Mouse (Mus musculus) forebrain, embryonic 11.5 days (tissue): ENCODE data around the gene Emp3. TPM values are rescaled to one million over a fixed set of nuclear protein-coding genes. Genes with fewer than 3 reads are reported as not detected.
"Not testable (repeated sequence)": the region's sequence is repeated elsewhere in the genome, so short reads cannot be mapped to it uniquely, and the experiment has no call there.

ENCODE experiments used
- ATAC-seq: fragments of 200-750 bp; cut with Nextera tagmentation; replicated peaks from 2 replicates; pipeline ENCODE4 v1.8.0; 2017; ENCODE audit warnings: moderate TSS enrichment; ENCODE audit not compliant: low FRiP score
- DNase-seq: peaks from one replicate; pipeline ENCODE4 v3.0.0-alpha.2; 2017; ENCODE audit warnings: low spot score
- H3K27ac ChIP-seq: fragments of 300-500 bp; sonication (generic); 2 replicates; pipeline ENCODE4 v1.5.1; 2014; ENCODE audit warnings: low read depth, low read length
- H3K27me3 ChIP-seq: fragments of 300-500 bp; sonication (generic); 2 replicates; pipeline ENCODE4 v1.6.1; 2014; ENCODE audit warnings: mild to moderate bottlenecking, low read length, mixed read lengths; ENCODE audit not compliant: control insufficient read depth, insufficient read depth
- H3K36me3 ChIP-seq: fragments of 300-500 bp; sonication (generic); 2 replicates; pipeline ENCODE4 v1.6.1; 2014; ENCODE audit warnings: mild to moderate bottlenecking, low read length, moderate library complexity, mixed read lengths; ENCODE audit not compliant: control insufficient read depth, insufficient read depth
- H3K4me1 ChIP-seq: fragments of 300-500 bp; sonication (generic); replicated peaks from 2 replicates; pipeline ENCODE4 v1.6.1; 2014; ENCODE audit warnings: low read length, mixed read lengths; ENCODE audit not compliant: control insufficient read depth, insufficient read depth
- H3K4me2 ChIP-seq: fragments of 300-500 bp; sonication (generic); 2 replicates; pipeline ENCODE4 v1.6.1; 2014; ENCODE audit warnings: low read depth, mild to moderate bottlenecking, low read length, moderate library complexity, mixed read lengths; ENCODE audit not compliant: severe bottlenecking
- H3K4me3 ChIP-seq: fragments of 300-500 bp; sonication (generic); 2 replicates; pipeline ENCODE4 v1.5.1; 2014; ENCODE audit warnings: low read depth, low read length
- H3K9ac ChIP-seq: fragments of 300-500 bp; sonication (generic); 2 replicates; pipeline ENCODE4 v1.6.1; 2014; ENCODE audit warnings: low read length
- H3K9me3 ChIP-seq: fragments of 300-500 bp; sonication (generic); 2 replicates; pipeline ENCODE4 v1.6.1; 2016; ENCODE audit warnings: low read length, mixed read lengths; ENCODE audit not compliant: control insufficient read depth
- WGBS: fragments of 180-500 bp; shearing (Covaris S2); extraction: QIAGEN DNeasy Blood & Tissue Kit; methylation state at CpG from one replicate; pipeline ENCODE4 v1.1.7; 2014; 5-methylcytosine and 5-hydroxymethylcytosine counted together
- polyA plus RNA-seq: library from polyadenylated mRNA; unstranded; fragments of >200 nt; fragmentation: Nextera tagmentation; extraction: Ambion mirVana; gene quantifications from 2 replicates; pipeline ENCODE4 v1.2.1, GENCODE M21; 2014

Emp3 gene
- 15.2 and 20.6 TPM in 2 replicates for polyA plus RNA-seq

DNA sequence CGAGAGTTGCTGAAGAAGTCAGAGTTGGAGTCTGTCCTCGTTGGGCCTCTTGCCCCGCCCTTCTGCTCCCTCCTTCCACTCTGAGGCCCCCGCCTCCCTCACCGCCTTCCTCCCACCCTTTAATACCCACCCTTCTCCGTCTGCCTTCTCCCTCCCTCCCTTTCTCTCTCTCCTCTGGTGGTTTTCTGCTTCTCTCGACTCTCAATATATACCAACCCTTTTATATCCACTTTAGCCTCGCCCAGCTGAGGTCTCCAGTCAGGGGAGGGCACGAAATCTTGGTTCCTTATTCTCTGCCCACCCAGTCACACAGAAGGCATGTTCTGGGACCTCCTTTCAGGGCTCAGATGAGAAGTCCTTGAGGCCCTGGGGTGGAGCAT, at the start of gene Emp3:
Emp3 (minus strand) TSS at position 163 of the 380 bp plus-strand sequence.
- H3K4me2 ChIP-seq, result no peak within 1 kb of the TSS
- H3K4me1 ChIP-seq, result peaks cover 9% of the 10 kb centered on the region
- 0 out of 2 replicates have a peak, but pooled peaks cover 2% of the 10 kb centered on the region for H3K27me3 ChIP-seq
- no peak within 1 kb of the TSS for H3K27ac ChIP-seq
- no peak within 1 kb of the TSS for H3K9ac ChIP-seq
- 62% methylated on average over 9 of the region's 9 CpGs for WGBS
- DNase-seq (no peak), ATAC-seq (no peak)
- H3K9me3 ChIP-seq, result no peaks in the 10 kb centered on the region; the same call in 1 of the 2 replicates
- no peaks in the 10 kb centered on the region for H3K36me3 ChIP-seq
- no peak within 1 kb of the TSS for H3K4me3 ChIP-seq

DNA sequence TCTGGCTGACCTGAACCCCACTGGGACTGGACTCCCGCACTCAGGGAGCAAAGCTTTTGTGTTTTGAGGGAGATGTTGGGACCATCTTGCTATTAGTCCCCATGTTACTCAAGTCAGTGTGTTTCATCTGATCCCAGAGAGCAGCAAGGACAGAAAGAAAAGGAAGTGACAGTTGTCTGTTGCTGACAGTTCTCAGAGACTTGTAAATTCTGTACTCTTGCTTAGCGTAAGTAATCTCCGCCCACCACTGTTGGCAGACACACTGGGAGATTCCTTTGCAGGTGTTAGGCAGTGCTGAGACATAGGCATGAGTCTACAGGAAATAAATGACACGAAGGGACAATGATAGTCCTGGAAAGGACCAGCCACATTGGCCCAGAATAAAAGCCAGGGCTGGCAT, 35.4 kb upstream of the Emp3 start:
- no peak overlapping the region for H3K27ac ChIP-seq
- H3K4me2 ChIP-seq, result no peak overlapping the region
- H3K27me3 ChIP-seq, result no peaks in the 10 kb centered on the region
- no peak overlapping the region for H3K9ac ChIP-seq
- no peaks in the 10 kb centered on the region for H3K9me3 ChIP-seq
- no peaks in the 10 kb centered on the region for H3K4me1 ChIP-seq
- H3K36me3 ChIP-seq, result no peaks in the 10 kb centered on the region
- WGBS, result 78% methylated on average over 4 of the region's 4 CpGs
- DNase-seq (no peak), ATAC-seq (no peak)
- H3K4me3 ChIP-seq, result no peak overlapping the region

DNA sequence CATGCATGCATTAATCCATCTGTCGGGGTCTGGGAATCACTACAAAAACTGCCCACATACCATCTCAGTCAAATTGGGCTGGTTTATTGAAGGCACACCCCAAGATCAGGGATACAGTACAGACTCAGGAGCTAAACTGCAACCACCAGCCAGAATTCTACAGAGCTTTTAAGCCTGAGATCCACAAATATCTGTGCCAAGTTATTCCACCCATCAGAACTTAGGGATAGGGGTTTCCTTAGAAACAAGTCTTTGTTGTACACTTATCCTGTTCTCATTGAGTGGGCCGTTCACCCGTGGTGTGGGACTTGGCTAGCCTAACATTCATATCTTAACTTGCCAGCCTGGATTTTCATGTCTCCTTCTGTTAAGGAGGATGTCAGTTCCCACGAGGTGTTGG, 27.9 kb upstream of the Emp3 start:
- Histone ChIP-seq H3K4me2 (no peak overlapping the region), H3K36me3 (no peaks in the 10 kb centered on the region), H3K27me3 (no peaks in the 10 kb centered on the region), H3K4me3 (no peak overlapping the region), H3K9ac (no peak overlapping the region), H3K9me3 (no peaks in the 10 kb centered on the region), H3K4me1 (no peaks in the 10 kb centered on the region), H3K27ac (no peak overlapping the region)
- no peak for DNase-seq
- no peak for ATAC-seq
- WGBS, result 93% methylated on average over 4 of the region's 4 CpGs

DNA sequence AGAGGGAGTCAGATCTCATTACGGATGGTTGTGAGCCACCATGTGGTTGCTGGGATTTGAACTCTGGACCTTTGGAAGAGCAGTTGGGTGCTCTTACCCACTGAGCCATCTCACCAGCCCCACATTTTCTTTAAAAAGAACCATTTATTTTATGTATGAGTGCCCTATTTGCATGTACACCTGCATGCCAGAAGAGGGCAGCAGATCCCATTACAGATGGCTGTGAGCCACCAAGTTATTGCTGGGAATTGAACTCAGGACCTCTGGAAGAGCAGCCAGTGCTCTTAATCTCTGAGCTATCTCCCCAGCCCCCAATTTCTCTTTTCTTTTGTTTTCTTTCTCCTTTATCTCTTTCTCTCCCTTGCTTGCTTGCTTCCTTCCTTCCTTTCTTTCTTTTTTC, 22.1 kb upstream of the Emp3 start:
- not testable (repeated sequence) for H3K4me1 ChIP-seq, H3K4me2 ChIP-seq, H3K36me3 ChIP-seq, ATAC-seq, H3K27ac ChIP-seq, H3K9me3 ChIP-seq, H3K27me3 ChIP-seq, H3K9ac ChIP-seq, DNase-seq, H3K4me3 ChIP-seq
- no CpG with 5 or more reads among the region's 1 CpGs for WGBS

DNA sequence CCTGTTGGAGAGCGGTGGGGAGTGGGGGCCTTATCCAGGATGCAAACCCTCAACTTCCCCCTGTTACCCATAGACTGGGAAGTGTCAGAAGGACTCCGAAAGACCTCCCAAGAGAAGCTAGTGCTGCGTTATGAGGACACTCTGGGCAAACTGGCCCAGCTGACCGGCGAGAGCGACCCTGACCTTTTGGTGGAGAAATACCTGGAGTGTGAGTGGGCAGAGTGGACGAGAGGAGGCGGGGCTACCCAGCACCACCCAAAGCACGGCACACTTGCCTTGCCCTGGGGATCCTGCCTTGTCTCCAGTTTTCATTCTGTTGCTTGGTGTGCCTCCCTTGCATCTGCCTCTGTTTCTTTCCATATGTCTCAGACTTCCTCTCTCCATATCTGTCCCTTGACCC, 20.8 kb upstream of the Emp3 start:
- no peak for DNase-seq
- Histone ChIP-seq H3K27me3 (no peaks in the 10 kb centered on the region), H3K4me1 (no peaks in the 10 kb centered on the region), H3K9ac (no peak overlapping the region), H3K4me2 (no peak overlapping the region), H3K36me3 (no peaks in the 10 kb centered on the region), H3K9me3 (no peaks in the 10 kb centered on the region), H3K4me3 (no peak overlapping the region), H3K27ac (no peak overlapping the region)
- ATAC-seq, result no peak
- 87% methylated on average over 9 of the region's 9 CpGs for WGBS

DNA sequence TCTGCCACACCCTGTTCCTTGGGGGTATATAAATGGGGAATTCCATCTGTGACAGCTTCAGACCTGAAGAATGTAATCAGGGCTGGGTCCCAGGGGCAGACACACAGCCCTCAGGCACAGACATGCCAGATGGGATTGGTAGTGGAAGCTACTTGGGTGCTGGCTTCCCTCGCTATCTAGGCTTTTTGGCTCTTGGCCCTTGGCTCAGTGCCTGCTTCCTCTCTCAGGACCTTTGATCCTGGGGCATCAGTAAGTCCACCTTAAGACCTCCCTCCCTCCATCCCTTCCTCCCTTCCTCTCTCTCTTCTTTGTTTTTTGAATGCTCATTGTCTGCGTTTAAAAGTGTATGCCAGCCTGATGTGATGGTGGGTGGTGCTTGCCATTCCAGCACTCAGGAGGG, 18.6 kb upstream of the Emp3 start:
- H3K4me1 ChIP-seq, result no peaks in the 10 kb centered on the region
- H3K4me2 ChIP-seq, result no peak overlapping the region
- no peak for DNase-seq
- no peaks in the 10 kb centered on the region for H3K36me3 ChIP-seq
- H3K27ac ChIP-seq, result no peak overlapping the region
- no peak overlapping the region for H3K9ac ChIP-seq
- no peak overlapping the region for H3K4me3 ChIP-seq
- WGBS, result 54% methylated on average over 2 of the region's 2 CpGs
- H3K9me3 ChIP-seq, result no peaks in the 10 kb centered on the region
- H3K27me3 ChIP-seq, result no peaks in the 10 kb centered on the region
- ATAC-seq, result no peak

DNA sequence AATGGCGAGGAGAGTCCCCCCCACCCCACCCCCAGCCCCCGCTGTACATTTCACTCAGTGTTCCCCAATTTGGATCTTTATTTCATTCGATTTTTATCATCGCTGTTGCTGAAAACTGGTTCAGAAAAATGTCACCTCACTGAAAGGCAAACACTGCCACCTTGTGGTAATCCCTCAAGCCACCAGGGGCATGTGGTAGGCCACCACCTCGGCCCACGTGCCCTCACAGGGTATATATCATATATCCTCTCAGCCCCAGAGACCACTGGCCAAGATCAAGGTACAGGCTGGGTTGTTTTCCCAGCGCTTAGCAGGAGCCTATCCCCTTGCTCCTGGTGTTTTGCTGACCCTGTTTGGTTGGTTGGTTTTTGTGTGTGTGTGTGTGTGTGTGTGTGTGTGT, 13.9 kb upstream of the Emp3 start:
- ATAC-seq (no peak), DNase-seq (peak; percentile 78)
- WGBS, result 37% methylated on average over 7 of the region's 7 CpGs
- no peaks in the 10 kb centered on the region for H3K36me3 ChIP-seq
- H3K4me3 ChIP-seq, result no peak overlapping the region
- H3K27ac ChIP-seq, result no peak overlapping the region
- H3K27me3 ChIP-seq, result no peaks in the 10 kb centered on the region
- no peak overlapping the region for H3K9ac ChIP-seq
- H3K4me2 ChIP-seq, result no peak overlapping the region
- no peaks in the 10 kb centered on the region; the same call in 1 of the 2 replicates for H3K9me3 ChIP-seq
- H3K4me1 ChIP-seq, result no peaks in the 10 kb centered on the region

DNA sequence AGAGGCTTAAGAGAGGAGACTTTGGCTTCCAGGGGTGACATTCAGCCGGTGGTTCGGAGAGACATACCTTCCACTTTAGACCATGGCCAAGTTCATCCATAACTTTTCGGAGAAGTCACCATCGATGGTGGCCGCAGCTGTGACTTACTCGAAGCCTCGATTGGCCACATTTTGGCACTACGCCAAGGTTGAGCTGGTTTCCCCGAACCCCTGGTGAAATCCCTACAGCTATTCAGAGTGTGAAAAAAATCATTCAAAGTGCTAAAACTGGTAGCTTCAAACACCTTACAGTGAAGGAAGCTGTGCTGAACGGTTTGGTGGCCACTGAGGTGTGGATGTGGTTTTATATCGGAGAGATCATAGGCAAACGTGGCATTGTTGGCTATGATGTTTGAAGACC, 12.6 kb upstream of the Emp3 start:
- H3K9me3 ChIP-seq, ATAC-seq, H3K36me3 ChIP-seq, H3K27me3 ChIP-seq, DNase-seq, H3K4me3 ChIP-seq, H3K4me2 ChIP-seq, H3K27ac ChIP-seq, H3K9ac ChIP-seq, H3K4me1 ChIP-seq: not testable (repeated sequence)
- WGBS, result 97% methylated on average over 12 of the region's 12 CpGs

DNA sequence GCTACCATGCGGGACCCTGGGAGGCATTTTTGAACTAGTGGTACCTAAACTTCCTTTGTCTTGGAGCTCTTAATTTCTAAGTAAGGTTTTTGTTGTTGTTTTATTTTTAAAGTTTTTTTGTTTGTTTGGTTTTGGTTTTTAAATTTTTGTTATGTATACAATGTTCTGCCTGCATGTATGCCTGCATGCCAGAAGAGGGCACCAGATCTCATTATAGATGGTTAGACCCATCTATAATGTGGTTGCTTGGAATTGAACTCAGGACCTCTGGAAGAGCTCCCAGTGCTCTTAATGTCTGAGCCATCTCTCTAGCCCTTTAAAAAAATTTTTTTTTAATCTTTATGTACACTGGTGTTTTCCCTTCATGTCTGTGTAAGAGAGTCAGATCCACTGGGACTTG, 8.5 kb upstream of the Emp3 start:
- H3K9ac ChIP-seq, result no peak overlapping the region
- WGBS, result 78% methylated on average over 1 of the region's 1 CpGs
- ATAC-seq (no peak), DNase-seq (no peak)
- H3K27me3 ChIP-seq, result no peaks in the 10 kb centered on the region
- no peaks in the 10 kb centered on the region; the same call in 1 of the 2 replicates for H3K9me3 ChIP-seq
- no peak overlapping the region for H3K4me2 ChIP-seq
- H3K27ac ChIP-seq, result no peak overlapping the region
- H3K4me3 ChIP-seq, result no peak overlapping the region
- no peaks in the 10 kb centered on the region for H3K36me3 ChIP-seq
- no peaks in the 10 kb centered on the region for H3K4me1 ChIP-seq
